ENCODE assay signal across 11 mouse cellular contexts in genomic region chr6:141374469-141375057, GRCm38 (mm10).
A peak's percentile ranks its signal among the peaks of the same experiment; 100 is the strongest.
DNase-seq lines count a peak whose midpoint lies in the region; TF ChIP-seq lines count a peak whose summit lies in the region.
"Had no signal": no experiment of that assay in that cellular context is flagged by ENCODE, and none has a peak within 500 bp of the region (broad histone marks: within the 10 kb centered on the region; RNA-seq: fewer than 3 reads in every experiment).

No protein-coding gene starts in this region.

- intact Hi-C loops in heart, postnatal 25 days (cut with DNase I), result no loop called here

- H3K36me3 ChIP-seq in midbrain, embryonic 10.5 days, result no peaks in the 10 kb centered on the region
- H3K36me3 ChIP-seq: embryonic facial prominence, embryonic 13.5 days; heart, embryonic 13.5 days had no signal

- H3K4me1 ChIP-seq in midbrain, embryonic 10.5 days, result no peaks in the 10 kb centered on the region

- WGBS in midbrain, embryonic 10.5 days, result 80% methylated on average over 2 of the region's 2 CpGs

- H3K9me3 ChIP-seq in midbrain, embryonic 10.5 days (replicated peaks), result no peaks in the 10 kb centered on the region
- H3K9me3 ChIP-seq: embryonic facial prominence, embryonic 13.5 days; heart, embryonic 13.5 days had no signal

- H3K27ac ChIP-seq in layer of hippocampus, adult 2 months, result peak overlapping the region; percentile 43; the same call in 1 of the 2 replicates
- no peak overlapping the region for H3K27ac ChIP-seq in midbrain, embryonic 10.5 days (replicated peaks)
- H3K27ac ChIP-seq: embryonic facial prominence, embryonic 13.5 days; heart, embryonic 13.5 days had no signal

- no peak for TF ChIP-seq CTCF in layer of hippocampus, adult 2 months (conservative IDR thresholded peaks at IDR 0.05)

- no peak overlapping the region for H3K4me3 ChIP-seq in layer of hippocampus, adult 2 months
- H3K4me3 ChIP-seq in midbrain, embryonic 10.5 days, result no peak overlapping the region
- H3K4me3 ChIP-seq: embryonic facial prominence, embryonic 13.5 days; heart, embryonic 13.5 days had no signal

- DNase-seq in heart, adult 9 months (ENCODE audit: low spot score in 2 of 2), result peak; percentile 29 to 41
- DNase-seq in heart, postnatal 25 days (ENCODE audit: low spot score), result no peak
- DNase-seq in layer of hippocampus, adult 2 months (ENCODE audit: low spot score in 2 of 2), result peak in 1 of 2 experiments; percentile 34
- DNase-seq in layer of hippocampus, postnatal 25 days (ENCODE audit: extremely low spot score in 1 of 2, low spot score in 1 of 2), result no peak
- peak; percentile 24 for DNase-seq in cerebellum, adult 11 months
- peak; percentile 83 to 87 for DNase-seq in cerebellum, postnatal 10 days
- DNase-seq in adrenal gland, postnatal 10 days, result no peak
- no peak for DNase-seq in midbrain, embryonic 10.5 days (ENCODE audit: low spot score)
- DNase-seq: adrenal gland, adult 8-10 months had no signal

- no peaks in the 10 kb centered on the region for H3K27me3 ChIP-seq in midbrain, embryonic 10.5 days (ENCODE audit: low read depth, poor library complexity, severe bottlenecking)
- H3K27me3 ChIP-seq: embryonic facial prominence, embryonic 13.5 days; heart, embryonic 13.5 days had no signal

Comparison
In these comparisons a context has a peak if more than half of its experiments do, and no peak if none do; other contexts are left out.
1. DNase-seq: peak in heart, adult 9 months (2 of 2), cerebellum, adult 11 months (single experiment) and cerebellum, postnatal 10 days (2 of 2); none in heart, postnatal 25 days (single experiment), layer of hippocampus, postnatal 25 days (0 of 2), adrenal gland, postnatal 10 days (single experiment) and midbrain, embryonic 10.5 days (single experiment).